Mouse (Mus musculus) stomach, postnatal 0 days (tissue): ENCODE measurements around the gene Polr1d.

Source experiments
- CTCF ChIP-seq: IDR thresholded peaks from 2 replicates; pipeline ENCODE4 v1.5.1; 2016; ENCODE audit warnings: antibody characterized with exemption, low read depth, mild to moderate bottlenecking, moderate library complexity
- EP300 ChIP-seq: optimal IDR thresholded peaks from 2 replicates; pipeline ENCODE3; 2016; ENCODE audit warnings: antibody characterized with exemption

DNA sequence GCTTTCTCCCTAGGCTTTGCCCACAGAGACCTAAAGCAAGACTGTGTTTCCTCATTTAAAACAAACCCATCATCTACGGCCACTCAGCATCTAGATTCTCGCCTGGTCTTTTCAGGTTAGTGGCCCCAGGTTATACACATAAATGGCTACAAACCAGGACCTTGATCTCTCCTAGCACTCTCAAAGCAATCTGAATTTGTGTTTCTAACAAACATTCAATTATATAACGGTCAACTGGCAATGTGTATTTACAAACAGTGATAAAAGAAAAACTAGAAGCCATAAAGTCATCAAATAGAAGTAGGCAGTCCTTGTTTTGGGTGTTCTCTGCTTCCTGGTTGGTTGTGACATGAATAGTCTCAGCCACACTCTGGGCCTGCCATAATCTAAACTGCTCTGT is 23.4 kb upstream of the Polr1d start:
- TF ChIP-seq CTCF (no peak), EP300 (no peak)
